Mouse (Mus musculus) lung, adult 2 months (tissue): ENCODE results near the gene Lrrc31.

ENCODE experiments used
- CTCF ChIP-seq: fragments of 200-500 bp; IDR thresholded peaks from 2 replicates; pipeline ENCODE4 v1.5.1; 2011; ENCODE audit warnings: mild to moderate bottlenecking, low read length, control low read depth; ENCODE audit not compliant: insufficient read depth
- POLR2A ChIP-seq: fragments of 200-500 bp; IDR thresholded peaks from 2 replicates; pipeline ENCODE4 v1.6.1; 2011; ENCODE audit warnings: low read depth, mild to moderate bottlenecking, control low read depth, low read length, borderline replicate concordance; ENCODE audit errors: extremely low read depth

DNA sequence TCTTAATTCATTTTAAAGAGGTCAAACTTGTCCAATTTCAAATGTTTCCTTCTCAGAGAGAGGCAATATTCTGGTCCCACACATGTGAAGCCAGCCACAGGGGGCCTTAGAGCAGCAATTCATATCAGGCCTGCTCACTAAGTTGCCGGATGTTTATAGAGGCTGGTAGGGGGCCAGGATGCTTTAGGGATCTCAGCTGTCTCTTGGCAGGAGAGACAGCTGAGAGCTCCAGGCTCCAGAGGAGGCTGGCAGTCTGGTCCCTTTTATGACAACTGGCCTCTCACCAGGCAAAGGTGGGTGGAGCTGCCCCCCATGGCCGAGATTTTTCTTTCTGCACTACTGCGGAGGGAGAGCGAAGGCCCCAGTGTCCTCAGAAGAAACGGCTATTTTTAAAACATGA, 23.5 kb upstream of the Lrrc31 start:
- TF ChIP-seq POLR2A = no peak
- TF ChIP-seq CTCF = no peak
